Mouse (Mus musculus): Measurements from ENCODE around the gene 6030408B16Rik.

DNA sequence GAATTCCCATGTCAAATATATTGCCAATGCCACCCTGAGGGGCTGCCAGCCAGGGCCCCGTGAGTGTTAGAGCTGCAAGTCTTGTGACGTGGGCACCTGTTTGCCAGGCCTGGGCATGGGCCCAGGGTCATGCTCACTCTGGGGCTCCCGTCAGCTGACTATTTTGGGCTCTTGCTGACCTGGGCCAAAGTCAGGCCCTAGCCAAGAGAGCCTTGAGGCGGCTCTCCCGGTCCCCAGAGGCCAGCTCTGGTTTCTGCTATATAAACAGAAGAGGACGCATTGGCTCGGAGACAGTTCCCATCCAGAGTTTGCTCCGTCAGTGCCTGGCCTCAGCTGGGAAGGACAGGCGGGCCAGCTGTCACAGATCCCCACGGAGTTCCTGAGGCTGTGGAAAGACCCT, 32.6 kb upstream of the 6030408B16Rik start:
- no peak for TF ChIP-seq MAFK (IDR thresholded peaks at IDR 0.05; ENCODE audit: insufficient read depth, low read depth, low read length)
- TF ChIP-seq ZC3H11A (IDR thresholded peaks at IDR 0.05; ENCODE audit: borderline replicate concordance, low read depth, low read length) = no peak
- TF ChIP-seq HCFC1 (IDR thresholded peaks at IDR 0.05; ENCODE audit: borderline replicate concordance, insufficient read depth, low read length) = no peak
- TF ChIP-seq ZNF384 (IDR thresholded peaks at IDR 0.05; ENCODE audit: low read depth, low read length) = no peak

Data from ES-E14 (cell line).